In the genomic region with DNA sequence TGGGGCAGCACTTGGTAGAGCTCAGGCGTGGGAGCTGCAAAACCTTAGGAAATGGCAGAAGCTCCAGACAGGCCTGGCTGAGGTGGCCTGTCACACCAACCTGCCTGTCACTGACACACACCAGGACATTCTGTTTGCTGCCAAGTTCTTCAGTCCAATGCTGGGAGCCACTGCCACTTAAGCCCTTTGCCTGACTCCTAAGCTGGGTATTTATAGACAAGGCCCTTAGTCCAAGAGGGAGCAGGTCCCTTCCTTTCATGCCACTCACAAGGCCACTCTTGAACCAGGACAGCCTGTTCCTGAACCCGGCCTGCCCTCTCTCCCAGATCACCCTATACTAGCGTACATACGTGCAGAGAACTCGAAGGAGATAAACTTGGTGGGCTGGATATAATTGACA, we compare ENCODE assay signal across 17 mouse cellular contexts. TPM values are rescaled to one million over a fixed set of nuclear protein-coding genes. Genes with fewer than 3 reads are reported as not detected.
DNase-seq lines count a peak whose midpoint lies in the region; ATAC-seq and TF ChIP-seq lines count a peak whose summit lies in the region.
"Had no signal": no experiment of that assay in that cellular context is flagged by ENCODE, and none has a peak within 500 bp of the region (broad histone marks: within the 10 kb centered on the region; RNA-seq: fewer than 3 reads in every experiment).

No protein-coding gene starts in this region.

- H3K27ac ChIP-seq in lung, postnatal 0 days (ENCODE audit: low read length): no peak overlapping the region
- H3K27ac ChIP-seq in heart, embryonic 10.5 days: peak overlapping the region; percentile 87
- no peak overlapping the region for H3K27ac ChIP-seq in kidney, embryonic 14.5 days (ENCODE audit: low read depth, low read length)
- H3K27ac ChIP-seq: embryonic facial prominence, embryonic 13.5 days; hindbrain, embryonic 13.5 days; macrophage had no signal

- peaks cover 15% of the 10 kb centered on the region for H3K27me3 ChIP-seq in lung, postnatal 0 days (replicated peaks; ENCODE audit: insufficient read depth, low read length)
- H3K27me3 ChIP-seq in heart, embryonic 10.5 days (ENCODE audit: insufficient read depth, poor library complexity, severe bottlenecking): peaks cover 62% of the 10 kb centered on the region
- H3K27me3 ChIP-seq in kidney, embryonic 14.5 days (ENCODE audit: control insufficient read depth, insufficient read depth, low read length): peaks cover 17% of the 10 kb centered on the region

- intact Hi-C loops in heart, postnatal 14 days (cut with DNase I): no loop called here

- H3K9me3 ChIP-seq in lung, postnatal 0 days (ENCODE audit: low read length): no peaks in the 10 kb centered on the region
- H3K9me3 ChIP-seq in heart, embryonic 10.5 days: no peaks in the 10 kb centered on the region
- H3K9me3 ChIP-seq in kidney, embryonic 14.5 days (ENCODE audit: control insufficient read depth, low read length): no peaks in the 10 kb centered on the region
- H3K9me3 ChIP-seq: embryonic facial prominence, embryonic 13.5 days; hindbrain, embryonic 13.5 days had no signal

- H3K4me2 ChIP-seq in lung, postnatal 0 days (replicated peaks; ENCODE audit: low read depth, low read length): no peak overlapping the region
- H3K4me2 ChIP-seq in kidney, embryonic 14.5 days (replicated peaks; ENCODE audit: low read depth, low read length): no peak overlapping the region
- H3K4me2 ChIP-seq: embryonic facial prominence, embryonic 13.5 days; hindbrain, embryonic 13.5 days had no signal

- no peaks in the 10 kb centered on the region for H3K4me1 ChIP-seq in lung, postnatal 0 days (ENCODE audit: insufficient read depth, low read depth, low read length)
- H3K4me1 ChIP-seq in heart, embryonic 10.5 days: peaks cover 56% of the 10 kb centered on the region
- no peaks in the 10 kb centered on the region for H3K4me1 ChIP-seq in kidney, embryonic 14.5 days (ENCODE audit: control insufficient read depth, insufficient read depth, low read length)

- H3K36me3 ChIP-seq in lung, postnatal 0 days (ENCODE audit: insufficient read depth, low read length): no peaks in the 10 kb centered on the region
- no peaks in the 10 kb centered on the region for H3K36me3 ChIP-seq in heart, embryonic 10.5 days
- H3K36me3 ChIP-seq in kidney, embryonic 14.5 days (ENCODE audit: control insufficient read depth, insufficient read depth, low read length): no peaks in the 10 kb centered on the region
- H3K36me3 ChIP-seq: embryonic facial prominence, embryonic 13.5 days; hindbrain, embryonic 13.5 days had no signal

- H3K4me3 ChIP-seq in lung, postnatal 0 days (ENCODE audit: low read depth, low read length): no peak overlapping the region
- no peak overlapping the region for H3K4me3 ChIP-seq in heart, embryonic 10.5 days
- no peak overlapping the region for H3K4me3 ChIP-seq in kidney, embryonic 14.5 days (ENCODE audit: low read length)
- H3K4me3 ChIP-seq: embryonic facial prominence, embryonic 13.5 days; hindbrain, embryonic 13.5 days had no signal

- peak; percentile 54; the same call in 1 of the 2 replicates for ATAC-seq in lung, postnatal 0 days
- no peak for ATAC-seq in kidney, embryonic 14.5 days (ENCODE audit: low FRiP score, low TSS enrichment)
- ATAC-seq: CD4-positive, CD25-positive, alpha-beta regulatory T cell, adult 4 months; intestine, embryonic 16.5 days had no signal

- H3K9ac ChIP-seq in lung, postnatal 0 days (replicated peaks; ENCODE audit: low read depth): no peak overlapping the region
- no peak overlapping the region for H3K9ac ChIP-seq in kidney, embryonic 14.5 days (ENCODE audit: low read depth, low read length)
- H3K9ac ChIP-seq: embryonic facial prominence, embryonic 13.5 days; hindbrain, embryonic 13.5 days had no signal

- WGBS in lung, postnatal 0 days: 71% methylated on average over 5 of the region's 5 CpGs
- 39% methylated on average over 5 of the region's 5 CpGs for WGBS in heart, embryonic 10.5 days
- 84% methylated on average over 5 of the region's 5 CpGs for WGBS in kidney, embryonic 14.5 days

- no peak for TF ChIP-seq CTCF in lung, postnatal 0 days (IDR thresholded peaks at IDR 0.05)

- DNase-seq in lung, postnatal 0 days (ENCODE audit: low spot score): no peak
- DNase-seq in lung, postnatal 36 days: no peak
- peak; percentile 74 to 88 for DNase-seq in heart, adult 18-20 months
- peak; percentile 90 for DNase-seq in heart, embryonic 10.5 days (ENCODE audit: low spot score)
- DNase-seq in heart, postnatal 14 days: peak; percentile 50 to 71
- no peak for DNase-seq in layer of hippocampus, adult 18-20 months (ENCODE audit: low spot score in 2 of 2)
- DNase-seq: kidney, postnatal 10 days; liver; midbrain, embryonic 14.5 days; thymus, adult 18-20 months had no signal

- no peak for TF ChIP-seq EP300 in lung, postnatal 0 days (IDR thresholded peaks at IDR 0.05)

RNA-seq across cellular contexts. Expression of a gene that starts 11.6 kb away (rescaled TPM):
- polyA plus RNA-seq in lung, postnatal 0 days (2015; fragmentation: Nextera tagmentation; extraction: Ambion mirVana): 1.6 TPM in 2 replicates
- 1 to 10 TPM; 1.4 to 2.6 TPM for total RNA-seq in heart, adult 18-20 months (2021)
- polyA plus RNA-seq in heart, embryonic 10.5 days (2016; fragmentation: Nextera tagmentation; extraction: Ambion mirVana): 1.4 and 1.6 TPM in 2 replicates
- 1 to 10 TPM; 2.4 to 2.7 TPM for total RNA-seq in heart, postnatal 14 days (2021)
- 1 to 10 TPM; 2.2 to 2.5 TPM for total RNA-seq in layer of hippocampus, adult 18-20 months (2021)
- 1.7 and 1.9 TPM in 2 replicates for polyA plus RNA-seq in kidney, embryonic 14.5 days (2014; fragmentation: Nextera tagmentation; extraction: Ambion mirVana)

RNA-seq across cellular contexts. Expression of a gene that starts 12.9 kb away (rescaled TPM):
- polyA plus RNA-seq in lung, postnatal 0 days (2015; fragmentation: Nextera tagmentation; extraction: Ambion mirVana): 0.02 and 0.05 TPM in 2 replicates
- total RNA-seq in heart, adult 18-20 months (2021): 1 to 10 TPM; 1.1 to 1.3 TPM
- polyA plus RNA-seq in heart, embryonic 10.5 days (2016; fragmentation: Nextera tagmentation; extraction: Ambion mirVana): 0.16 and 0.63 TPM in 2 replicates
- total RNA-seq in heart, postnatal 14 days (2021): 1 to 10 TPM; 1.7 to 2.8 TPM
- total RNA-seq in layer of hippocampus, adult 18-20 months (2021): 10 to 100 TPM; 18.1 to 18.6 TPM
- polyA plus RNA-seq in kidney, embryonic 14.5 days (2014; fragmentation: Nextera tagmentation; extraction: Ambion mirVana): 0.24 and 0.65 TPM in 2 replicates
- polyA plus RNA-seq: CD4-positive, CD25-positive, alpha-beta regulatory T cell, adult 4 months; forebrain, embryonic 11.5 days; hindbrain, embryonic 13.5 days; macrophage; midbrain, embryonic 14.5 days had no signal

RNA-seq across cellular contexts. Expression of a gene that starts 28.9 kb away (rescaled TPM):
- 34.5 and 35.9 TPM in 2 replicates for polyA plus RNA-seq in lung, postnatal 0 days (2015; fragmentation: Nextera tagmentation; extraction: Ambion mirVana)
- 10 to 100 TPM; 31.3 to 35.1 TPM for total RNA-seq in heart, adult 18-20 months (2021)
- 22.6 and 34.8 TPM in 2 replicates for polyA plus RNA-seq in heart, embryonic 10.5 days (2016; fragmentation: Nextera tagmentation; extraction: Ambion mirVana)
- total RNA-seq in heart, postnatal 14 days (2021): 10 to 100 TPM; 36.2 to 38.6 TPM
- total RNA-seq in layer of hippocampus, adult 18-20 months (2021): 10 to 100 TPM; 71.4 to 77.5 TPM
- polyA plus RNA-seq in kidney, embryonic 14.5 days (2014; fragmentation: Nextera tagmentation; extraction: Ambion mirVana): 18.3 and 22.0 TPM in 2 replicates

RNA-seq across cellular contexts. Expression of a gene that starts 45.8 kb away (rescaled TPM):
- 4.3 and 4.7 TPM in 2 replicates for polyA plus RNA-seq in lung, postnatal 0 days (2015; fragmentation: Nextera tagmentation; extraction: Ambion mirVana)
- 10 to 100 TPM; 20.8 to 25.7 TPM for total RNA-seq in heart, adult 18-20 months (2021)
- 0.94 and 1.8 TPM in 2 replicates for polyA plus RNA-seq in heart, embryonic 10.5 days (2016; fragmentation: Nextera tagmentation; extraction: Ambion mirVana)
- 10 to 100 TPM; 15.5 to 17.5 TPM for total RNA-seq in heart, postnatal 14 days (2021)
- total RNA-seq in layer of hippocampus, adult 18-20 months (2021): 1 to 10 TPM; 6.5 to 6.7 TPM
- polyA plus RNA-seq in kidney, embryonic 14.5 days (2014; fragmentation: Nextera tagmentation; extraction: Ambion mirVana): 0.34 and 0.68 TPM in 2 replicates
- polyA plus RNA-seq: CD4-positive, CD25-positive, alpha-beta regulatory T cell, adult 4 months had no signal

RNA-seq across cellular contexts. Expression of a gene that starts 53.6 kb away (rescaled TPM):
- polyA plus RNA-seq in lung, postnatal 0 days (2015; fragmentation: Nextera tagmentation; extraction: Ambion mirVana): 1.1 and 2.0 TPM in 2 replicates
- 1 to 10 TPM; 9.0 to 9.3 TPM for total RNA-seq in heart, adult 18-20 months (2021)
- 1.7 and 4.1 TPM in 2 replicates for polyA plus RNA-seq in heart, embryonic 10.5 days (2016; fragmentation: Nextera tagmentation; extraction: Ambion mirVana)
- total RNA-seq in heart, postnatal 14 days (2021): 10 to 100 TPM in 1 of 2 experiments, 1 to 10 TPM in 1; 7.8 to 10.9 TPM
- 10 to 100 TPM; 54.3 to 67.9 TPM for total RNA-seq in layer of hippocampus, adult 18-20 months (2021)
- 0.54 and 0.90 TPM in 2 replicates for polyA plus RNA-seq in kidney, embryonic 14.5 days (2014; fragmentation: Nextera tagmentation; extraction: Ambion mirVana)
- polyA plus RNA-seq: macrophage had no signal

Comparison
In these comparisons a context has a peak if more than half of its experiments do, and no peak if none do; other contexts are left out.
1. DNase-seq: peak in heart, adult 18-20 months (2 of 2), heart, embryonic 10.5 days (single experiment) and heart, postnatal 14 days (2 of 2); none in lung, postnatal 0 days (single experiment), lung, postnatal 36 days (single experiment) and layer of hippocampus, adult 18-20 months (0 of 2).
2. RNA of a gene that starts 12.9 kb away (total RNA-seq): 18.1 to 18.6 TPM in layer of hippocampus, adult 18-20 months; 1.7 to 2.8 TPM in heart, postnatal 14 days and 1.1 to 1.3 TPM in heart, adult 18-20 months; every median in the first group is over 4 times any median in the second.